Mouse (Mus musculus) stomach, embryonic 14.5 days (tissue): Measurements from ENCODE around the gene Sec14l2. TPM values are rescaled to one million over a fixed set of nuclear protein-coding genes. Genes with fewer than 3 reads are reported as not detected.

Experiments used
- ATAC-seq: fragments of 200-750 bp; cut with Nextera tagmentation; 2 replicates; pipeline ENCODE4 v1.8.0; 2017; ENCODE audit warnings: low read depth, moderate TSS enrichment; ENCODE audit not compliant: insufficient number of reproducible peaks, insufficient read depth, low FRiP score
- H3K27ac ChIP-seq: fragments of 300-500 bp; sonication (generic); 2 replicates; pipeline ENCODE4 v1.5.1; 2014; ENCODE audit warnings: mild to moderate bottlenecking, low read length, moderate library complexity, mixed read lengths
- H3K27me3 ChIP-seq: fragments of 300-500 bp; sonication (generic); 2 replicates; pipeline ENCODE4 v1.6.1; 2014; ENCODE audit warnings: low read length, control low read depth, mixed read lengths; ENCODE audit not compliant: control insufficient read depth, insufficient read depth
- H3K36me3 ChIP-seq: fragments of 300-500 bp; sonication (generic); 2 replicates; pipeline ENCODE4 v1.6.1; 2014; ENCODE audit warnings: mild to moderate bottlenecking, control low read depth, low read length, moderate library complexity, mixed read lengths; ENCODE audit not compliant: control insufficient read depth, insufficient read depth
- H3K4me1 ChIP-seq: fragments of 300-500 bp; sonication (generic); 2 replicates; pipeline ENCODE4 v1.6.1; 2014; ENCODE audit warnings: low read length, control low read depth, mixed read lengths; ENCODE audit not compliant: control insufficient read depth, insufficient read depth
- H3K4me2 ChIP-seq: fragments of 300-500 bp; sonication (generic); replicated peaks from 2 replicates; pipeline ENCODE4 v1.6.1; 2014; ENCODE audit warnings: low read depth, low read length, control low read depth
- H3K4me3 ChIP-seq: fragments of 300-500 bp; sonication (generic); 2 replicates; pipeline ENCODE4 v1.5.1; 2014; ENCODE audit warnings: low read depth, low read length, control low read depth
- H3K9ac ChIP-seq: fragments of 300-500 bp; sonication (generic); replicated peaks from 2 replicates; pipeline ENCODE4 v1.6.1; 2014; ENCODE audit warnings: low read depth, mild to moderate bottlenecking, control low read depth, low read length, moderate library complexity, mixed read lengths
- H3K9me3 ChIP-seq: fragments of 300-500 bp; sonication (generic); 2 replicates; pipeline ENCODE4 v1.6.1; 2016; ENCODE audit warnings: low read depth, low read length, control low read depth; ENCODE audit not compliant: control insufficient read depth
- WGBS: fragments of 180-500 bp; shearing (Covaris S2); extraction: QIAGEN DNeasy Blood & Tissue Kit; methylation state at CpG from one replicate; pipeline ENCODE4 v1.1.7; 2014; 5-methylcytosine and 5-hydroxymethylcytosine counted together
- polyA plus RNA-seq: library from polyadenylated mRNA; unstranded; fragments of >200 nt; fragmentation: Nextera tagmentation; extraction: Ambion mirVana; gene quantifications from 2 replicates; pipeline ENCODE4 v1.2.1, GENCODE M21; 2014

Sec14l2 gene
- polyA plus RNA-seq, 1 experiment from 2014 or later, result 1.4 TPM

GRCm38 (mm10) chr11:4094378-4095170, 28.6 kb downstream of the Sec14l2 start:
- H3K27me3 ChIP-seq, result no peaks in the 10 kb centered on the region
- peak overlapping the region; percentile 57 for H3K4me3 ChIP-seq
- peak overlapping the region; percentile 77; the same call in 1 of the 2 replicates for H3K27ac ChIP-seq
- H3K9ac ChIP-seq, result peak overlapping the region; percentile 36
- peak overlapping the region; percentile 80 for H3K4me2 ChIP-seq
- 7% methylated on average over 23 of the region's 24 CpGs for whole genome bisulfite sequencing
- H3K4me1 ChIP-seq, result peaks cover 11% of the 10 kb centered on the region; the same call in 1 of the 2 replicates
- H3K9me3 ChIP-seq, result no peaks in the 10 kb centered on the region
- H3K36me3 ChIP-seq, result peaks cover 4% of the 10 kb centered on the region; the same call in 1 of the 2 replicates
- 0 out of 2 replicates have a peak, but pooled peaks have one; percentile 10 for ATAC-seq

GRCm38 (mm10) chr11:4093459-4094377, 29.5 kb downstream of the Sec14l2 start:
- peak overlapping the region; percentile 68 for H3K27ac ChIP-seq
- ATAC-seq, result 0 out of 2 replicates have a peak, but pooled peaks have one; percentile 0
- no peak overlapping the region for H3K9ac ChIP-seq
- no peaks in the 10 kb centered on the region for H3K9me3 ChIP-seq
- H3K36me3 ChIP-seq, result peaks cover 4% of the 10 kb centered on the region; the same call in 1 of the 2 replicates
- peak overlapping the region; percentile 80; the same call in 1 of the 2 replicates for H3K4me2 ChIP-seq
- 72% methylated on average over 18 of the region's 18 CpGs for WGBS
- peaks cover 11% of the 10 kb centered on the region; the same call in 1 of the 2 replicates for H3K4me1 ChIP-seq
- H3K27me3 ChIP-seq, result no peaks in the 10 kb centered on the region
- peak overlapping the region; percentile 57; the same call in 1 of the 2 replicates for H3K4me3 ChIP-seq

- 61% methylated on average over 2 of the region's 2 CpGs for WGBS
- no peak overlapping the region for H3K4me3 ChIP-seq
- no peaks in the 10 kb centered on the region for H3K4me1 ChIP-seq
- H3K4me2 ChIP-seq, result no peak overlapping the region
- no peaks in the 10 kb centered on the region for H3K9me3 ChIP-seq
- H3K27ac ChIP-seq, result no peak overlapping the region
- peaks cover 4% of the 10 kb centered on the region; the same call in 1 of the 2 replicates for H3K36me3 ChIP-seq
- no peak for ATAC-seq
- no peak overlapping the region for H3K9ac ChIP-seq
- H3K27me3 ChIP-seq, result no peaks in the 10 kb centered on the region
These were observed 35.9 kb downstream of the Sec14l2 start for GRCm38 (mm10) chr11:4087267-4087666.

- H3K27me3 ChIP-seq, result no peaks in the 10 kb centered on the region
- 0 out of 2 replicates have a peak, but pooled peaks cover 4% of the 10 kb centered on the region for H3K36me3 ChIP-seq
- ATAC-seq, result no peak
- H3K9me3 ChIP-seq, result no peaks in the 10 kb centered on the region
- no peak overlapping the region for H3K9ac ChIP-seq
- no peak overlapping the region for H3K27ac ChIP-seq
- WGBS, result 67% methylated on average over 1 of the region's 1 CpGs
- no peak overlapping the region for H3K4me2 ChIP-seq
- H3K4me1 ChIP-seq, result no peaks in the 10 kb centered on the region
- H3K4me3 ChIP-seq, result no peak overlapping the region
These were observed 37.0 kb downstream of the Sec14l2 start for GRCm38 (mm10) chr11:4086246-4086645.

- ATAC-seq, result no peak
- Histone ChIP-seq H3K27ac (no peak overlapping the region), H3K4me1 (no peaks in the 10 kb centered on the region), H3K36me3 (no peaks in the 10 kb centered on the region), H3K27me3 (no peaks in the 10 kb centered on the region), H3K9ac (no peak overlapping the region), H3K9me3 (no peaks in the 10 kb centered on the region), H3K4me3 (no peak overlapping the region), H3K4me2 (no peak overlapping the region)
- 30% methylated on average over 5 of the region's 5 CpGs for WGBS
These were observed 39.7 kb downstream of the Sec14l2 start for GRCm38 (mm10) chr11:4083316-4084078.

GRCm38 (mm10) chr11:4080219-4080618, 43.0 kb downstream of the Sec14l2 start:
- Histone ChIP-seq H3K9me3 (no peaks in the 10 kb centered on the region), H3K27me3 (no peaks in the 10 kb centered on the region), H3K27ac (no peak overlapping the region), H3K4me3 (no peak overlapping the region), H3K4me1 (no peaks in the 10 kb centered on the region), H3K4me2 (no peak overlapping the region), H3K36me3 (no peaks in the 10 kb centered on the region), H3K9ac (no peak overlapping the region)
- 9% methylated on average over 4 of the region's 4 CpGs for WGBS
- ATAC-seq, result no peak

- Histone ChIP-seq H3K9ac (no peak overlapping the region), H3K4me3 (no peak overlapping the region), H3K27me3 (no peaks in the 10 kb centered on the region), H3K36me3 (no peaks in the 10 kb centered on the region), H3K27ac (no peak overlapping the region), H3K9me3 (no peaks in the 10 kb centered on the region), H3K4me1 (no peaks in the 10 kb centered on the region), H3K4me2 (no peak overlapping the region)
- ATAC-seq, result no peak
- WGBS, result 83% methylated on average over 7 of the region's 7 CpGs
These were observed 44.8 kb downstream of the Sec14l2 start for GRCm38 (mm10) chr11:4078267-4078933.
